Mouse (Mus musculus) stomach, embryonic 15.5 days (tissue): ENCODE measurements at regions not wholly inside any gene's neighbourhood (a gene's known extent, or its start where the extent isn't known, plus 50 kb on each side); places are given as distances from the start of the nearest gene placed in this dataset.

ENCODE experiments used
- ATAC-seq: fragments of 200-750 bp; cut with Nextera tagmentation; 2 replicates; pipeline ENCODE4 v1.8.0; 2017; ENCODE audit warnings: low read depth, moderate number of reproducible peaks, moderate TSS enrichment; ENCODE audit not compliant: insufficient read depth, low FRiP score
- H3K27ac ChIP-seq: fragments of 300-500 bp; sonication (generic); 2 replicates; pipeline ENCODE4 v1.5.1; 2015; ENCODE audit warnings: mild to moderate bottlenecking, inconsistent platforms
- H3K27me3 ChIP-seq: fragments of 300-500 bp; sonication (generic); replicated peaks from 2 replicates; pipeline ENCODE4 v1.6.1; 2015; ENCODE audit warnings: inconsistent platforms
- H3K36me3 ChIP-seq: fragments of 300-500 bp; sonication (generic); 2 replicates; pipeline ENCODE4 v1.6.1; 2015; ENCODE audit warnings: inconsistent platforms
- H3K4me1 ChIP-seq: fragments of 300-500 bp; sonication (generic); 2 replicates; pipeline ENCODE4 v1.6.1; 2015; ENCODE audit warnings: inconsistent platforms
- H3K4me2 ChIP-seq: fragments of 300-500 bp; sonication (generic); 2 replicates; pipeline ENCODE4 v1.6.1; 2015; ENCODE audit warnings: mild to moderate bottlenecking, inconsistent platforms
- H3K4me3 ChIP-seq: fragments of 300-500 bp; sonication (generic); replicated peaks from 2 replicates; pipeline ENCODE4 v1.5.1; 2015; ENCODE audit warnings: inconsistent platforms
- H3K9ac ChIP-seq: fragments of 300-500 bp; sonication (generic); 2 replicates; pipeline ENCODE4 v1.6.1; 2015; ENCODE audit warnings: inconsistent platforms
- H3K9me3 ChIP-seq: fragments of 300-500 bp; sonication (generic); 2 replicates; pipeline ENCODE4 v1.6.1; 2016; ENCODE audit warnings: inconsistent platforms
- WGBS: fragments of 180-500 bp; shearing (Covaris S2); methylation state at CpG from one replicate; pipeline ENCODE4 v1.1.7; 2015; 5-methylcytosine and 5-hydroxymethylcytosine counted together

- no peak for ATAC-seq
- H3K27me3 ChIP-seq = no peaks in the 10 kb centered on the region
- no peaks in the 10 kb centered on the region for H3K36me3 ChIP-seq
- no peak overlapping the region for H3K27ac ChIP-seq
- H3K4me1 ChIP-seq = no peaks in the 10 kb centered on the region
- no peak overlapping the region for H3K4me3 ChIP-seq
- no peaks in the 10 kb centered on the region for H3K9me3 ChIP-seq
- H3K9ac ChIP-seq = no peak overlapping the region
- WGBS = 76% methylated on average over 5 of the region's 5 CpGs
- H3K4me2 ChIP-seq = no peak overlapping the region
Observed at GRCm38 (mm10) chr6:143329096-143329495, 162.1 kb downstream of the Etnk1 start.

- Histone ChIP-seq H3K4me1 (no peaks in the 10 kb centered on the region), H3K4me3 (no peak overlapping the region), H3K27ac (no peak overlapping the region), H3K9me3 (no peaks in the 10 kb centered on the region), H3K27me3 (no peaks in the 10 kb centered on the region), H3K36me3 (no peaks in the 10 kb centered on the region), H3K4me2 (no peak overlapping the region), H3K9ac (no peak overlapping the region)
- WGBS = 82% methylated on average over 8 of the region's 8 CpGs
- no peak for ATAC-seq
Observed at GRCm38 (mm10) chr6:143333493-143333892, 166.5 kb downstream of the Etnk1 start.

GRCm38 (mm10) chr6:143336574-143336973 is 169.6 kb downstream of the Etnk1 start:
- Histone ChIP-seq H3K27me3 (no peaks in the 10 kb centered on the region), H3K36me3 (no peaks in the 10 kb centered on the region), H3K4me2 (no peak overlapping the region), H3K27ac (no peak overlapping the region), H3K9ac (no peak overlapping the region), H3K9me3 (no peaks in the 10 kb centered on the region), H3K4me3 (no peak overlapping the region), H3K4me1 (no peaks in the 10 kb centered on the region)
- 63% methylated on average over 4 of the region's 4 CpGs for WGBS
- ATAC-seq = no peak

DNA sequence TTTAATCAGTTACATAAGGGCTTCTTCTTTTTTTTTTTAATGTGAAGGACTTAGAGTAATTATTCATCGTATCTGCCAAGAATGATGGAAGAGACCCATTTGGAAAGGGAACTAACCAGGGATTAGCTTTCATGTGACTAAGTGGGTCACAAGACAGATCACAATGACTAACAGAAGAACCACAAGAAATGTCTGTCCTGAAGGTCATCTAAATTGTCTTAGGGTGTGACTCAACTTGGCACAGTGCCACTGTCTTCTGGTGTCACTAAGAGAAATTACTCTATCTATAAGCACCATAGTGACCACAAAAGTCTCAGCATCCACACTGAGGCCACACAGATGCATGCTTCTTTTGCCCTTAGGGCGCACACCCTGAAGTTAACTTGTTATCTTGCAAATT is 182.0 kb downstream of the Etnk1 start:
- 93% methylated on average over 2 of the region's 2 CpGs for WGBS
- H3K27ac ChIP-seq = no peak overlapping the region
- no peaks in the 10 kb centered on the region for H3K27me3 ChIP-seq
- H3K4me2 ChIP-seq = no peak overlapping the region
- no peaks in the 10 kb centered on the region for H3K9me3 ChIP-seq
- no peak overlapping the region for H3K9ac ChIP-seq
- no peaks in the 10 kb centered on the region for H3K36me3 ChIP-seq
- no peak overlapping the region for H3K4me3 ChIP-seq
- ATAC-seq = no peak
- no peaks in the 10 kb centered on the region for H3K4me1 ChIP-seq

- Histone ChIP-seq H3K4me2 (no peak overlapping the region), H3K27me3 (no peaks in the 10 kb centered on the region), H3K9me3 (no peaks in the 10 kb centered on the region), H3K27ac (no peak overlapping the region), H3K9ac (no peak overlapping the region), H3K4me3 (no peak overlapping the region), H3K36me3 (no peaks in the 10 kb centered on the region), H3K4me1 (no peaks in the 10 kb centered on the region)
- peak; percentile 43; the same call in 1 of the 2 replicates for ATAC-seq
- WGBS = 51% methylated on average over 7 of the region's 7 CpGs
Observed at GRCm38 (mm10) chr6:143359320-143360032, 192.5 kb downstream of the Etnk1 start.

DNA sequence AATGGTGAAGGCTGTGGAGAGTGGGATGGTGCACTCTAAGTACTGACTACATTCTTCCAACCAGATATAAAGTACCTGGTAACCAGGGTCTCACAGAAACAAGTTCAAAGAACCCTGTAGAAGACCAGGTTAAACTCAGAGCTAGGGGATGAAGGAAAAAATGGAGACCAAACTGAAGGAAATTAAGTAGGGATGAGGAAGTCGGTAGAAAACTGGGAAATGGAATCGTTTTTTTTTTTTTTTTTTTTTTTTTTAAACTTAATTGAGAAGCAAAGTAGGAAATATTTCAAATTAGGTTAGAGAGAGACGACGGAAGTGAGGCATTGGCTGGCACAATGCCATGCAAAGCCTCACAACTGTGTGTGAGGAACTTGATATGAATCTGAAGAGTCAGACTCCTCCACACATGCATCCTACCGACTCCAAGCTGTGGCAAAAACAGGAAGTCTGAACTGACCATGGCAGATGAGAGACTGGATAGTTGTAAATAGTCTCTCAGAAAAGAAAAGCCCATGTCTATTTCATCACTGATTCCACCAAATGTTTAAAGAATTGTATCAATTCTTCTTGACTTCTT is 194.2 kb downstream of the Etnk1 start:
- H3K27me3 ChIP-seq = no peaks in the 10 kb centered on the region
- H3K4me2 ChIP-seq = no peak overlapping the region
- H3K4me3 ChIP-seq = no peak overlapping the region
- H3K36me3 ChIP-seq = no peaks in the 10 kb centered on the region
- WGBS = 57% methylated on average over 5 of the region's 5 CpGs
- H3K9me3 ChIP-seq = no peaks in the 10 kb centered on the region
- no peak overlapping the region for H3K27ac ChIP-seq
- no peak overlapping the region for H3K9ac ChIP-seq
- no peaks in the 10 kb centered on the region for H3K4me1 ChIP-seq
- ATAC-seq = no peak

DNA sequence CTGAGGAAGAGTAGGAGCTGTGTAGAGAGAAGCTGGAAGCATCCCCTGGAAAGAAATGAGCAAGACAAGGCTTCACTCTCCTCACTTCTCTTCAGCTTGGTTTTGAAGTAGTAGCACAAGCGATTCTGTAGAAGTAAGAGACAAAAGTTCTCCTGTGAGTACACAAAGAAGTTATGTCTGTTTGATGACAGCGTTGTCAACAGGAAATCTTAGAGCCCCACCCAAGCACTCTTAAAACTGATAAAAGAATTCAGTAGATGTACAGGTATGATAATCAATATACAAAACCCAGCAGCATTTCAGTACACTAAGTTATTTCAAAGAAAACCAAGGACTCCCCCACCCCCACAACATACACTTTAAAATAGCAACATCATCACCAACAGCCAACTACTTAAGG is 194.9 kb downstream of the Etnk1 start:
- H3K9me3 ChIP-seq = no peaks in the 10 kb centered on the region
- ATAC-seq = no peak
- H3K9ac ChIP-seq = no peak overlapping the region
- no peaks in the 10 kb centered on the region for H3K36me3 ChIP-seq
- no peaks in the 10 kb centered on the region for H3K27me3 ChIP-seq
- no peak overlapping the region for H3K4me3 ChIP-seq
- 88% methylated on average over 2 of the region's 2 CpGs for WGBS
- no peak overlapping the region for H3K4me2 ChIP-seq
- no peak overlapping the region for H3K27ac ChIP-seq
- H3K4me1 ChIP-seq = no peaks in the 10 kb centered on the region

- 85% methylated on average over 5 of the region's 5 CpGs for WGBS
- no peak for ATAC-seq
- no peak overlapping the region for H3K9ac ChIP-seq
- no peak overlapping the region for H3K4me3 ChIP-seq
- no peak overlapping the region for H3K27ac ChIP-seq
- no peaks in the 10 kb centered on the region for H3K36me3 ChIP-seq
- H3K9me3 ChIP-seq = no peaks in the 10 kb centered on the region
- H3K4me1 ChIP-seq = no peaks in the 10 kb centered on the region
- no peak overlapping the region for H3K4me2 ChIP-seq
- H3K27me3 ChIP-seq = no peaks in the 10 kb centered on the region
Observed at GRCm38 (mm10) chr6:143365840-143366239, 198.8 kb downstream of the Etnk1 start.

DNA sequence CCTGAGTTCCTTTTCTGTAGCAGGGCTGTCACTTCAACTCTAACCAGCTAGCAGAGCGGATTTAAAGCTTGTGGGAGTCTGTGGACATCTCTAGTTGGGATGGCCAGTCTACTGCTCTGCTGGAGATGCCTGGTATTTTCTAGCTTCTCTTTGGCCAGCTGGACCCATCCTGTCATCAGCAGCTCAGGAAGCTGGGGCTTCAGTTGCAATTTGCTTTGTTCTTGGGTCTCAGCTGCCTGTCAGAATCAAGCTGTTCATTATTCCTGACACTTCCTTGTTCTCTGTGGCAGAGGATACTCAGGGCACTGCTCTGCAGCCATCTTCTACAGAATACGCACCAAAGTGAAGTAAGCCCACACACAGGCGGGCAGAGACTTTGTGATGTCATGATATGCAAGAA is 200.8 kb downstream of the Etnk1 start:
- H3K36me3 ChIP-seq = no peaks in the 10 kb centered on the region
- no peak overlapping the region for H3K27ac ChIP-seq
- H3K27me3 ChIP-seq = no peaks in the 10 kb centered on the region
- H3K9me3 ChIP-seq = no peaks in the 10 kb centered on the region
- no peak for ATAC-seq
- no peak overlapping the region for H3K4me2 ChIP-seq
- WGBS = 61% methylated on average over 3 of the region's 3 CpGs
- no peak overlapping the region for H3K4me3 ChIP-seq
- no peak overlapping the region for H3K9ac ChIP-seq
- no peaks in the 10 kb centered on the region for H3K4me1 ChIP-seq

- ATAC-seq = no peak
- Histone ChIP-seq H3K9ac (no peak overlapping the region), H3K4me3 (no peak overlapping the region), H3K27ac (no peak overlapping the region), H3K9me3 (no peaks in the 10 kb centered on the region), H3K4me1 (no peaks in the 10 kb centered on the region), H3K27me3 (no peaks in the 10 kb centered on the region), H3K4me2 (no peak overlapping the region), H3K36me3 (no peaks in the 10 kb centered on the region)
- 43% methylated on average over 8 of the region's 8 CpGs for WGBS
Observed at GRCm38 (mm10) chr6:143368646-143369045, 201.6 kb downstream of the Etnk1 start.

DNA sequence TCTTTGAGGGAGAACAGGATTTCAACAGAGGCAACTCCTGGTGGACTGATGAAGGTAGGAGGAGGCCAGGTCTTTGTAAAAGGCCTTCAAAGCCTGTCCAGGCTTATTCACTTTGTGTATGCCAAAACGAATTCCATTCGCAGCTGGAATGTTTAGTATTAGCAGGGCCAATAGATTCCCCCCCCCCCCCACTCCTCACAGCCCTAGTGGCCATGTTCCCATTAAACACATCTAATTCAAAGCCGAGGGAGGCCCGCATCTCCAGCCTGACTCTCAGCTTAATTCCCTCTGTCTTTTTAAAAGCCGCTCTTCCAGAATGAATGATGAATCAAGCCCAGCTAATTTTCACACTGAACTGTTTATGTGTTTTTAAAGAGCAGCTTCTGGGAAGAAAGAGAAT is 205.5 kb downstream of the Etnk1 start:
- Histone ChIP-seq H3K4me3 (no peak overlapping the region), H3K27ac (no peak overlapping the region), H3K4me1 (no peaks in the 10 kb centered on the region), H3K36me3 (no peaks in the 10 kb centered on the region), H3K9ac (no peak overlapping the region), H3K9me3 (no peaks in the 10 kb centered on the region), H3K27me3 (no peaks in the 10 kb centered on the region), H3K4me2 (no peak overlapping the region)
- 37% methylated on average over 5 of the region's 5 CpGs for WGBS
- no peak for ATAC-seq

DNA sequence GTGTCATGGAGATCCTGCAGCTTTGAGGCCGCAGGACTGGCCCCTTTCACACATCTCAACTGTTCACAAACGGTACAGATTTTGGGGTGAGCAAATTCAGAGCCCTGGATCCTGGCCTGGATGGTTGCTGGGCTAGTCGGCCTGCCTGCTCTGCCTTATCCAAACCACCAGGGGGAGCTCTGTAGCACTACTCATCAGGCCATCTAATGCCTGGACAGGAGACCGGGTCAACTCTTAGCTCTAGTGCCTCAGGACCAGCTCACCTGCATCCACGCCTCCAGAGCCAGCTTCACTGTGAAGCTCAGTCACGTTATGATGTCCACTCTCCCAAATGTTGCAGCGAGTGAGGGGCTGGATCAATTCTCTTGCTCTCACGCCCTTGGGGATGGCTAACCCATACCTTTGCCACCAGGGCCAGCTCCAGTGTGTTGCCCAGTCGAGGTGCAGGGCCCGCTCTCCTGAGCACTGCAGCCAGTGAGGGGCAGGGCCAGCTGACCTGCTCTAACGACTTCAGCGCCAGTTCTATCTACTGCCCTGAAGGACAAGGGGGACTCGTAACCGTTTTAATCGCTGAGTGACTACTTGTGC is 206.8 kb downstream of the Etnk1 start:
- no peaks in the 10 kb centered on the region for H3K36me3 ChIP-seq
- H3K27me3 ChIP-seq = no peaks in the 10 kb centered on the region
- no peak overlapping the region for H3K4me3 ChIP-seq
- no peak overlapping the region for H3K4me2 ChIP-seq
- 58% methylated on average over 15 of the region's 15 CpGs for WGBS
- no peak overlapping the region for H3K27ac ChIP-seq
- no peaks in the 10 kb centered on the region for H3K9me3 ChIP-seq
- H3K9ac ChIP-seq = no peak overlapping the region
- H3K4me1 ChIP-seq = no peaks in the 10 kb centered on the region
- peak; percentile 50; the same call in 1 of the 2 replicates for ATAC-seq
